Mouse (Mus musculus): ENCODE results near the gene Mesp1.
"Not testable (repeated sequence)": the region's sequence is repeated elsewhere in the genome, so short reads cannot be mapped to it uniquely, and the experiment has no call there.

Mesp1 gene

DNA sequence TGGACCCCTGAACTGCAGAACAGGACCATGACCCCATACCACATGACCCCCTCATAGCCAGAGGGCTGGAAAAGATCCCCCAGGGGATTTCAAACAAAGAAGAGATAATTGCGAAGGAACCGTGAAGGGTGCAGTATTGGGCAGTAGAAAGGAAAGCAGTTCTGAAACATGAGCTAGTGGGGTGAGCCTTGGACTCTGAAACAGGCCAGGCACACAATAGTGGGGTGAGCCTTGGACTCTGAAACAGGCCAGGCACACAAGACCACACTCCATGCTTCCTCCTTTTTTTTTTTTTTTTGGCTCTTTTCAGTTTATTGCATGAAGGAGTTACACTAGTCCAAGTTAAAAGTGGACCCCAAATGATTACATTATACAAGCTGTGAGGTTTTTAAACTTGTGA is 3.8 kb downstream of the Mesp1 start:
- not testable (repeated sequence) for DNase-seq (ENCODE audit: low read depth)

DNA sequence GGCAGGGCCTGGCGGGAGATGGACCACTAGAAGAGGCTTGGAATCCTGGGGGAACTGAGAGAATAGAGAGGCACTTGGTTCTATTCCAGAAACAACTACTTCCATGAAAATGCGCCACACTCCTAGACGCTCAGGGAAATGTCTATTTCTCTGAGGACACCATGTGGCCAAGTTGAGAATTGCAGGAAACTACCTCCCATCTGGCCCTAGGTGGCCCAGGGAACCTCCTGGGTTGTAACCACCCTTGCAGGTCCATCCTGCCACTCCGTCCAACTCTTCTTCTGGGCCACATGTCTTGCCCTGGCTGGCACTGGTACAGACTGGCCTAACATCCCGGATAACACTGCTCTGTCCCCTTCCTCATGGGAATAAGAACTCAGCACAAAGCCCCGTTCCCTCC is 7.3 kb downstream of the Mesp1 start:
- no peak for DNase-seq (ENCODE audit: low read depth)

DNA sequence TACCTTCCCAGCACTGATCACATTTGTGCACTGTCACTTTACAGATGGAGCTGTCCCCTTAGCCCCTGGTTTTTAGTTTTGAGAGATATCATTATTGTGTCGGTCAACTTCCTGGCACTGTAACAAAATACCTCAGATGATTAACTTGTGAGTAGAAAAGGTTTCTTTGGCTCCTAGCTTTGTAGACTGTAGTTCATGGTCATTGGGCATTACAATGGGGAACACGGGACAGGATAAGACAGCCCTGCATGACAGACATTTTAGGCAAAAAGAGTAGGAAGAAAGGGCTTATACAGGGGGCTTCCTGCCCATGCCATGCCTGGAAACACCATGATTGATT is 11.1 kb downstream of the Mesp1 start:
- no peak for DNase-seq (ENCODE audit: low read depth)

DNA sequence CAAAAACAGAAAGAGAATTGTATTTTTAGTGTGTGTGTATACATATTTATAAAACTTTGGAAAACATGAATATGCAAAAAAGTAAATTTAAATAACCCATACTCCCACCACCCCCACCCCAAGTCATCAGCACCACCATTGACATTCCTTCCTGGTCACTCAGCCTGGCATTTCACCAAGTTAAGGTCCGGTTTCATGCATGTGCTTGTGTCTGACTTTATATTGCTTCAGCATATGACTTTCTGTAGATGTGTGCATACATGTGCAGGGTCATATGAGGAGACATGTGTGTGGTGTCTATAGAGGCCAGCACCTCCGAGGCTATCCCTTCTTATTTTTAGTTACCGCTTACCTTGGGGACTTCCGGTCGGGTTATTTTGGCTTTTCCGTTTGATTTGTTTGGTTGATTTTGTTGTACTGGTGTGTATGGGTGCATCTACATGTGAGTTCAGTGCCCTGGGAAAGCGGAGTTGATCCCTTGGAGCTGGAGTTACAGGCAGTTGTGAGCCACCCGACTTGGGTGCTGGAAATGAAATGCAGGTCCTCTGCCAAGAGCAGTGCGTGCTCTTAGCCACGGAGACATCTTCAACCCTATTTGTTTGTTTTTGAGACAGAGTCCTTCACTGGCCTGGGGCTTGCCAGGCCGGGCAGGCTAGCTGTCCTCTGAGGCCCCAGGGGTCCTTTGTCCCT is 11.6 kb downstream of the Mesp1 start:
- no peak for DNase-seq (ENCODE audit: low read depth)

DNA sequence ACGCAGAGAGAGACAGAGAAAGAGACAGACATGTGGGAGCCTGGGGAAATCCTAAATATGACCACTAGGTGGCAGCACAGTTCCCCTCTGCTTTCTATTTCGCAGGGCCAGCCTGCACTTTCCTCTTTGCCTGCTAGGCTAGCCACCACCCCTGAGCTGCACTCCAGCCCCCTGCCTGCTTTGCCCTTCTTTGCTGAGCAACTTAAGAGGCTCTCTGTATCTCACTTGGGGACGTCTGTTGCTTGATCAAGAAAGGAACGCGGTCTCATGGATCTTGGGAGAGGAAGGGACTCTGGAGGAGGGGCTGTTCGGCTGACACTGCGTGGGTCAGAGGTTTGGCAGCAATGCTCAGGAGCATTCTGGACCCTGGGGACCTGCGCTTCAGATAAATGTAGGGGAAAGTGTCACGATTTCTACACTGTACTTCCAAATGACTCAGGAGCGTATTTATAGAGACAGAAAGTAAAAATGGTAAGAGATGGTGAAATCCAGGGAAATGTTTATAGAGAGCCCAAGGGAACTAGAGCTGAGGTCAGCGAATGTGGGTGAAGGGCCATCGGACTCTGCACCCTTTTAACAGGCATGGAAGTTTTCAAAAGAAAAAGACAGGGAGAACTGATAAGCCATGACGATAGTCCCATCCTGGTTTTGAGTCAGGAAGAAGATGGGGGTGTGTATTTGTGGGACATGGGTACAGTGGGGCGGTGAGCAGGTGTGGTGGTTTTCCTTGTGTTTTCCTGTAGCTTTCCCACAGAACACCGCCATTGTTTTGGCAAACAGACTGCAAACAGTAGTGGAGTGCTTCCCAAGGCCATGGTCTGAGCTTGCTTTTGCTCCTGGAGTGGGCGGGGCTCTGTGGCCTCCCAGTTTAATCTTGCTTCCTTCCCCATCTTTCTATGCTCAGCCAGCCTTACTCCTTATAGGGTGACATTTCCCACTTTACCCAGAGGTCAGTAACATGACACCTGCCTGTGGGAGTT is 12.7 kb downstream of the Mesp1 start:
- DNase-seq (ENCODE audit: low read depth): no peak

DNA sequence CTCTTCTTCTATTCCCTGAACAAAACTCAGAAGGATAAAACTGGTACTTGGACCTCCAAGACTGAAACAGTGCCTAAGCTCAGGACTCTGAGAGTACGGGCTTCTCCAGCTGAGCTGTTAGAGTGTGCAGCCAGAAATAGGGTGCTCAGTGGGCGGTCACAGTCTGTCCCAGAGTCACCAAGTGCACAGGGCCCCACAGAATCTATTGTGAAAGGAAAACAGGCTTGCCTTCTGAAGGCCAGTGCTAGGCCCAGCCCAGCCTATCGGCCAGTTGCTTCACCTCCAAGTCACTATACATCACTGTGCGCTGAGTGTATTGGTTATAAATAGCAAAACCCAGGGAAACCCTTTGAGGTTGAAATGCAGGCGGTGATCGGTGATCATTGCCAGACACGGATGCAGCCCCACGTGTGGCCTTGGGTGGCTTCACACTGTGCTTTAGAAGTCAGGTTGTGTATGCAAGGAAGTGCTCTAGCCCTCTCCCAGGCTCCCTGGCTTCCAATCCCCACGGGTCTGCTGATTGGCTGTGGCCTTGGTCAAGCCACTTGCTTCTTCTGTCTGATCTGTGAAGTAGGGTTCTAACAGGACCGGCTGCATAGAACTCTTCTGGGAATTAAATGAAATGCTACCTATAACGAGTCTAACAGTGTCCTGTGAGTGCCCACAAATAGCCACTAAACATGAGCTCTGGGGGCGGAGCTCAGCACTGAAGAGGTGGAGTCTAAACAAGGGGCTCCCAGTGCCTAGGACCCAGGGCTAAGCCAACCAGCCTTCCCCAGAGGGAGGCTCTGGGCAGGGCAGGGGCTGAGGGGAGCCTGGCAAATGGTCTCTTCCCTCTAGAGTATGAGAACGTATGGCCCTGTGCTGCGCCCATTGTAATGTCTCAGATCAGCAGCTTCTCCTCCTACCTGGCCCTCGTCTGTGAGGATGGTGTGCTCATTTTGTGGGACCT is 21.8 kb downstream of the Mesp1 start:
- no peak for DNase-seq (ENCODE audit: low read depth)

DNA sequence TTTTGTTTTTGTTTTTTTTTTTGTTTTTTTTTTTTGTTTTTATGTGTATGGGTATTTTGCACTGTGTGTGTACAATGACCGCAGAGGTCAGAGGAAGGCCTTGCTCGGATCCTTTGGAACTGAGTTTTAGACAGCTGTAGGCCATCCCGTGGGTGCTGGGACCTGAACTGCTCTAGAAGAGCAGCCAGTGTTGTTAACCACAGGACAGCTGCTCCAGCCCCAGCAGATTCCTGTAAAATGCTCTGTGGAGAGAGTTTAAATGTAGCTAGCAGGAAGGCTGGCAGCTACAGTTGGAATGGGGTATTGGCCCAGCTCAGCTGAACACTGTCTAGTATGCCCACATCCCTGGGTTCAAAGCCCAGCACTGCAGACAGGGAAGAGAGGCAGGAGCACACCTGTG is 23.9 kb downstream of the Mesp1 start:
- DNase-seq (ENCODE audit: low read depth): no peak

DNA sequence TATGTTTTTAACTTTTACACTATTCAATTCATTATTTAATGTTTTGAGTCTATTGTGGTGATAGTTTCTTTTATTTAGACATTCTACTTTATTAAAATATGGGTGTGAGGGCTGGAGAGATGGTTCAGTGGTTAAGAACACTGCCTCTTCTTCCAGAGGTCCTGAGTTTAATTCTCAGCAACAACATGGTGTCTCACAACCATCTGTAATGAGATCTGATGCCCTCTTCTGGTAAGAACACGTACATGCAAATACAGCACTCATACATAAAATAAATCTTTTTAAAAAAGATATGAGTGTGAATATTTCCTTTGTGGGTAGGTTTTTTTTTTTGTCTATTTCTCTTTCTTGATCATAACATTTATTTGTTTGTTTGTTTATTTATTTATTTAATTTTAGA is 27.6 kb downstream of the Mesp1 start:
- DNase-seq (ENCODE audit: low read depth): no peak

DNA sequence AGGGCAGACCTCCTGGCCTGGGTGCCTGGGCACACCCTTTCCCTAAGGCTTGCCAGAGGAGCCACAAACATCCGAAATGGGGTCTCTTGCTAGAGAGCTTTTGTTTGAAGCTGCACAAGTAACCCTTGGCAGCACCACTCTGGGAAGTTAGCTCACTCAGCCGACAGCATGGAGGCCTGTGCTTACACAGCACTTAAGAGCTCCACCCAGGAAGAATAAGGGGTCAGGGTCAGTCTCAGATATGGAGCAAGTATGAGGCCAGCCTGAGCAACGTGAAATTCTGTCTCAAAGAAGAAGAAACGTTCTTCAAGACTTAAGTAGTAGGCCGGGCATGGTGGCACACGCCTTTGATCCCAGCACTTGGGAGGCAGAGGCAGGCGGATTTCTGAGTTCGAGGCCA is 31.5 kb downstream of the Mesp1 start:
- no peak for DNase-seq (ENCODE audit: low read depth)

DNA sequence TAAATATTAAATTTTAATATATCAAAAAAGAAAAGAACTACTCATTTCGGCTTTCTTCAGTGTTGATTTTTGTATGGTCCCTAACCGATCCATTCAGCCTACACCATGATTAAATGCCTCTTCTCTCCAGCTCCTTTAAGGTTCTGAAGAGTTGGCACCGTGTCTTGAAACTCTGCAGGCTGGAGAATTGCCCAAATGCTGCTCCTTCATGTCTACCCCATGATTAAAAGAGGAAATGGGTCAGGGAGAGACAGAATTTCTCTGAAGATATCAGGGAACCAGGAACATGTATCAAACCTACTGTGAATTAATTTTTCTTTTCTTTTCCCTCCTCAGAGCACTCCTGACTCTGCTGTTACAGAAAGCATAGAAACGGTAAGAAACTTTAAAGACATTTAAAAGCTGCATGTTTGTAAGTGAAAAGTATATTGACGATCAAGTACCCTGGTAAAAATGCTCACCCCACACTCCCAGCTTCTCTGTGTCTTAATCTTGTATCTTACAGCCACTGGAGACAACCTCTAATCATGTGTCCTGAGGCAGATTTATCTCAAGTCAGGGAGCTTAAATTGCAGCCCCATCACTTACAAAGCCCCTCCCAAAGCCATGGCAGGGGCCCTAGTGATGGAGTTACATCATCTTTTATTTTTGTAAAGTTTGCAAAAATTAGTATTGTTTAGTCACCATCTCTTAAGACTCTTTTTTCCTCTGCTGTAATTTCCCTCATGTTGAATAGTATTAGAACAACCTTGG is 32.3 kb downstream of the Mesp1 start:
- DNase-seq (ENCODE audit: low read depth): no peak

DNA sequence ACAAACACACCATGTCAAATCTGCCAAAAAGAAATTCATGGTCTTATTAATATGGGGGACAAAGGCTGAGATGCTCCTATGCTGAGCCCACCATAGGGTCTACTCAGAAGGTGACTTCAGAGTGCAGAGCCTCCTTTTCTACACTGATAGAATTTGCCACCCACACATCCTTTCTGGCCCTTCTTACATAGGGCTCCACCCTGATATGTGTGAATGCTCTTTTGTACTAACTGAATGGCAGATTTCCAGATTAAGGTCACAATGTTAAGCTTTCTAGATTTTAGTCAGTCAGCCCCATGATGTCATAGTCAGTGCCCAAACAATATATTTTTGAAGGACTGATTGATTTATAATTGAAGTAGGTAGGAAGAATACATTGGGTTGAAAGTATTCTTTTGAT is 33.8 kb downstream of the Mesp1 start:
- DNase-seq (ENCODE audit: low read depth): no peak

DNA sequence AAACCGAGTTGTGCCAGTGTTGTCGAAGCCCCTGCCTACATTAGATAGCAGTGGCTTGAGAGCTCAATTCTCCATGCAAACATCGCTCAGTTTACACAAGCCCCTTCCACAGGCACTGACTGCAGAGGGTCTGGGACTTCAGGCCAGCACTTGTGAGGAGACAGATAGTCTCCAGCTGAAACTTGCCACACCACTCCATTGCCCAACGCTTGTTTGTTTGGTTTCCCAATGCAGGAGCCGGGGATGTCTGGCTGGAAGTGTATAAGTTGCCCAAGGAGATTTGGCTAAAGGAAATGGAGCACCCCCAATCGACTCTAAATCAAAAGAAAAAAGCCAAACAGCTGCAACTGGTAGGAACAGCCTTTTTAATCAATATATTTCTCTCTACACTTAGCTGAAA is 35.4 kb downstream of the Mesp1 start:
- DNase-seq (ENCODE audit: low read depth): no peak

DNA sequence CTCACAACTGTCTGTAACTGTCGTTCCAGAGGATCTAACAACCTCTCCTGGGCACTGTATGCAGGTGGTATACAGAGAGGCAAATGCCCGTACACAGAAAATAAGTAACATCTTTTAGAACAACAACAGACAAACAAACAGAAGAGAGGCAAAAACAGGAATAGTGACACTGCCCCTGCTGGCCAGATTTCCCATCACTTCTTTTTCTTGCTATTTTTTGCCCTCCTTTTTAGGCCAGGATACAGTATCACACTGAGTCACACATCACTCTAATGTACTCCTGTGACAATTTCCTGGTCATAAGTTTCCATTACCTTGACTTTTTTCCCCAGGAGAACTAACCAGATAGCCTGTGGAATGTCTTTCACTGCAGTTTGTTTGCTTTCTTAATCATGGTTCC is 37.3 kb downstream of the Mesp1 start:
- no peak for DNase-seq (ENCODE audit: low read depth)

DNA sequence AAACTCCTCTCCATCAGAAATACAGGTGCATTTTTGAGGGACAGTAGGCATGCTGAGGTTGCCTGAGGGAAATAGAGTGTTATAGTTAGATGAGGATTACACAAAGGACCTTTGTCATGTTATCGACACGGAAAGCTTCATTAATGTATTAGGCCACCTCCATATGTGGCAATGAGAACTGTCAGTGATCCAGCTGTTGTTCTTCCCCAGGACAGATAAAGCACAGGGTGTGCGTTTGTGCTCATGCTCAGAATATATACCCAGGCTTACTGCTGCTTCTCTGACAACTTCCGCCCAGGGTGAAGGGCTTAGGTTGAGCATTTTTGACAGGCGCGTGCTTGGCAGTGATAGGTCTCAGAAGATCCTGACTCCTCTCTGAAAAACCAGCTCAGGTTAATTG is 44.1 kb downstream of the Mesp1 start:
- DNase-seq (ENCODE audit: low read depth): no peak

DNA sequence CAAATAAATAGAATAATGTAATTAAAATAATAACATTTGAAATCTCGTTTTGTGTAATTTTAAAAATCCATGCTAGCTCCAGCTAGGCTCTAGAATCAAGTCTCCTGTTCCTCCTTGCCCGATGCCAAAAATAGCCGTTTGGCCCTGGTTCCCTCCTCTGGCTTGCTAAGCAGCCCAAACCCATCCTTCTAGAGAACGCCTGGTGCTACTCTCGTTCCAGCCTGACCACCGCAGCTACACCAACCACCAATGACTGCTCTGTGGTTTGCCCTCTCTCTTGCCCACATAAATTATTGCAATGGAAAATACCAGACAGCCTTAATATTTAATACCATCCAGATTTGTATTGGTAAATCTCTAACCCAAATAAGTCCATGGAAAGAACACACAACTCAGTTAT is 45.9 kb downstream of the Mesp1 start:
- DNase-seq (ENCODE audit: low read depth): peak; percentile 58

DNA sequence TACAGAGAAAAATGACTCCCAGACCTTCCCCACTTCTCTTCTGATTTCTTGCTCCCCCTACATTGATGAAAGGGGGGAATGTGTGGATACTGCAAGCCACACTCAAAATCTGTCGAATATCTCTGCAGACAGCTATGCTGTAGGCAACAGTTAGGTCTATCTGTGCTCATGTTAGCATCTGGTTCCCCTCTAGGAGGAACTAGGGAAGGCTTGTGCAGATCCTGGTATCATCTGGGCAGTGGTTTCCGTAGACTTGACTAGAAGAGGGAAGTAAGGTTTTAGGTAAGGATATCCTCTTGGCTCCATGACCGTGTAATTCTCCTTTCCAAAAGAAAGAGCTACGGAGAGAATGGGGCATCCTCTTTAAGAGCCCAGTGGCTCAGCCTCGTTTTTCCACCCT is 49.0 kb downstream of the Mesp1 start:
- no peak for DNase-seq (ENCODE audit: low read depth)

DNA sequence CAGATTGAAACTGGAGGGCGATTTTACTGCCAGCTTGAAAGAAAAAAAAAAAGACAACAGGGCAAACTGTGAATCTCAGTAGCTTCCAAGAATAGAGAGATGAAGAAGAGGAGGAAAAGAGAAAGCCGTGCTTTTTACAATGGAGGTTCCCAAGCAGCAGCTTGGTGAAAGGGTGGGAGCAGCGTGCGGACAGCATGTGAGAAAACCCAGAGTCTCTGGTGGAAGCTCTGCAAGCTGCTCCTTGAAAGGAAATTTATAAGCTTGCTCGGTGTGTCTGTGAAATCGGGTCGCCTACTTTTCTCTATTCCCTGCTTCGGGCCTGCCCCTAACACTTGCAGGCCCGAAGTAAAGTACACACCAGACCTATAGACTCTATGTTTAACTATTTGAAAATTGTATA is 49.5 kb downstream of the Mesp1 start:
- no peak for DNase-seq (ENCODE audit: low read depth)

DNA sequence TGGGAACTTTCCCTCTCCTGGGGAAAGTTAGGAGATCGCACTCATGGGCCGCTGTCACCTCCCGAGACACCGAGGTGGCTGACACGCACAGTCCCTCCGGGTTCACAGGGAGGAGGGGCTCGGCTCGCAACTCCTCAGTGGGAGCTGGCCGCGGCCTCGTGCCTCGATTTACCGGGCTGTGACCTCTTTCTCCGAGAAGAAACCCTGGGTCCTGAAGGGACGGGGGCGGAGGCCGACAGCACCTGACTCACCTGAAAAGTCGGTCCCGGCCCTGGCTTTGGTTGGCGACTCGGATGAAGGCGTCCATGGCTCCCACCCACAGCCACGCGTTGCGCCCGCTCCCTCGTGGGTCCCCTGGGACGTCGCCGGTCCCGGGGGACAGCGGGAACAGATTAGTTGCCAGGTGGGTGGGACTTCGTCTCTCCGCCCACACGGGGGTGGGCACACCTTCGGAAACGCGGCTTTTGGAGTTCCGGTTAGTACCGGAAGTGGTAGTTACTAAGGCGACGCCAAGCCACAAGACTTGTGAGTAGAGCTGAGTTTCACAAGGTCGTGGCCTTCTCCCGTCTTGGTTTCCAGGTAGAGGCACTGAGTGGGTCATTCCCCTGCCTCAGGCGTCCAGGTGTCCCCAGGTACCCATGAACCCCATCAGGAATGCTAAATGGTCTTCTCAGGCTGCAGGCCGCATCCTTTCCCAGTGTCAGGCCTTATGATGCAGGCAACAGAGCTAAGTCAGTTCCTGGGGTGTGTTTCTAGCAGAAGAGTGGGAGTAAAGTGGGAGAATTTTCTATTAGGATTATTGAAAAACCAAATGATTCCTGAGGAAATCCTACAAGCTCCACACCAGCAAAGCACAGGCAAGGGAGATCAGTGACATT is 50.7 kb downstream of the Mesp1 start, which contains the start of the genes Pex11a and Wdr93:
Gene Pex11a (minus strand): TSS at position 473 of the 878 bp plus-strand sequence.
Gene Wdr93 (plus strand): TSS at position 505 of the 878 bp plus-strand sequence.
- DNase-seq (ENCODE audit: low read depth): peak; percentile 53

DNA sequence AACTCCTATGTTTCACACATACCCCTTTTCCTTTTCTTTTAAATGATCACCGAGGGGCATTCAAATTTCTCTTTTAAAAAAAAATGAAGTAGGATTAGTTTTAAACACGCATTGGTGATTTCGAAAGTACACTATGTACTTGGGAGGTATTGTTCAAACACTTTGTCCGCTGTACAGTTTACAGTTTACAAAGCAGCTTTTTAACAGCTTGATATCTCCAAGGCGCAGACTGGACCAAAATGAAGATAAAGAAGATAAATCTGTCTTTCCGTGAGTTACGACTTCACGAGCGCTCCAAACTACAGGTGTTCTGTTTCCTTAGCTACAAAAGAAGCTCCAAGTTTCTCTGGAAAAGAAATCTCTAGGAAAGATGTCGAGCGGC is 51.3 kb downstream of the Mesp1 start:
- no peak for DNase-seq (ENCODE audit: low read depth)
